Mouse (Mus musculus): ENCODE results near the gene Camkmt.
A peak's percentile ranks its signal among the peaks of the same experiment; 100 is the strongest.

Gene Camkmt

GRCm38 (mm10) chr17:85089621-85090020, 731 bp upstream of the Camkmt start:
- peak; percentile 49 for DNase-seq (ENCODE audit: low spot score)

GRCm38 (mm10) chr17:85091762-85092161, 1.4 kb downstream of the Camkmt start:
- DNase-seq (ENCODE audit: low spot score), result no peak

- no peak for DNase-seq (ENCODE audit: low spot score)
These were observed 6.0 kb downstream of the Camkmt start for GRCm38 (mm10) chr17:85096396-85096795.

- no peak for DNase-seq (ENCODE audit: low spot score)
These were observed 8.4 kb downstream of the Camkmt start for GRCm38 (mm10) chr17:85098677-85099323.

- no peak for DNase-seq (ENCODE audit: low spot score)
These were observed 9.9 kb downstream of the Camkmt start for GRCm38 (mm10) chr17:85100232-85100631.

- peak; percentile 45 for DNase-seq (ENCODE audit: low spot score)
These were observed 11.4 kb downstream of the Camkmt start for GRCm38 (mm10) chr17:85101751-85102150.

- peak; percentile 37 for DNase-seq (ENCODE audit: low spot score)
These were observed 13.0 kb downstream of the Camkmt start for GRCm38 (mm10) chr17:85103310-85103709.

GRCm38 (mm10) chr17:85110640-85111039, 20.3 kb downstream of the Camkmt start:
- DNase-seq (ENCODE audit: low spot score), result no peak

- DNase-seq (ENCODE audit: low spot score), result no peak
These were observed 23.1 kb downstream of the Camkmt start for GRCm38 (mm10) chr17:85113441-85113840.

- peak; percentile 68 for DNase-seq (ENCODE audit: low spot score)
These were observed 26.3 kb downstream of the Camkmt start for GRCm38 (mm10) chr17:85116643-85117042.

- no peak for DNase-seq (ENCODE audit: low spot score)
These were observed 48.0 kb downstream of the Camkmt start for GRCm38 (mm10) chr17:85138393-85138792.

GRCm38 (mm10) chr17:85141621-85142020, 51.3 kb downstream of the Camkmt start:
- DNase-seq (ENCODE audit: low spot score), result no peak

- DNase-seq (ENCODE audit: low spot score), result peak; percentile 39
These were observed 52.3 kb downstream of the Camkmt start for GRCm38 (mm10) chr17:85142495-85143111.

GRCm38 (mm10) chr17:85144141-85144540, 53.8 kb downstream of the Camkmt start:
- DNase-seq (ENCODE audit: low spot score), result no peak

- no peak for DNase-seq (ENCODE audit: low spot score)
These were observed 58.0 kb downstream of the Camkmt start for GRCm38 (mm10) chr17:85148348-85148747.

- no peak for DNase-seq (ENCODE audit: low spot score)
These were observed 58.9 kb downstream of the Camkmt start for GRCm38 (mm10) chr17:85149211-85149738.

- DNase-seq (ENCODE audit: low spot score), result no peak
These were observed 60.9 kb downstream of the Camkmt start for GRCm38 (mm10) chr17:85151264-85151663.

GRCm38 (mm10) chr17:85158202-85158601, 67.8 kb downstream of the Camkmt start:
- DNase-seq (ENCODE audit: low spot score), result no peak

- no peak for DNase-seq (ENCODE audit: low spot score)
These were observed 69.2 kb downstream of the Camkmt start for GRCm38 (mm10) chr17:85159526-85159925.

- DNase-seq (ENCODE audit: low spot score), result no peak
These were observed 70.4 kb downstream of the Camkmt start for GRCm38 (mm10) chr17:85160786-85161185.

GRCm38 (mm10) chr17:85162569-85163271, 72.4 kb downstream of the Camkmt start:
- no peak for DNase-seq (ENCODE audit: low spot score)

GRCm38 (mm10) chr17:85163272-85163610, 72.9 kb downstream of the Camkmt start:
- no peak for DNase-seq (ENCODE audit: low spot score)

- no peak for DNase-seq (ENCODE audit: low spot score)
These were observed 78.4 kb downstream of the Camkmt start for GRCm38 (mm10) chr17:85168761-85169160.
